Mouse (Mus musculus): ENCODE data around the gene Pate4. TPM values are rescaled to one million over a fixed set of nuclear protein-coding genes. Genes with fewer than 3 reads are reported as not detected.

Gene Pate4
- total RNA-seq, 2 experiments from 2014 or later, result not detected

Other genes with a start within 250 kb of the Pate4 start
- 10 to 100 TPM; 30.0 to 33.3 TPM for gene Cdon, start 190.8 kb downstream of the Pate4 start, total RNA-seq (2021)
- gene Gm1113, start 93.7 kb downstream of the Pate4 start, total RNA-seq (2021), result not detected
- under 1 TPM; 0.05 to 0.07 TPM for gene Ddx25, start 53.4 kb downstream of the Pate4 start, total RNA-seq (2021)
- gene Pus3, start 53.3 kb downstream of the Pate4 start, total RNA-seq (2021), result 1 to 10 TPM; 8.9 to 9.3 TPM
- gene Pate2, start 41.7 kb downstream of the Pate4 start, total RNA-seq (2021), result under 1 TPM; 0.14 to 0.32 TPM
- gene Hyls1, start 41.5 kb downstream of the Pate4 start, total RNA-seq (2021), result 1 to 10 TPM; 7.1 to 7.6 TPM
- gene Pate3, start 36.3 kb upstream of the Pate4 start, total RNA-seq (2021), result not detected
- not detected for gene Pate1, start 75.4 kb upstream of the Pate4 start, total RNA-seq (2021)
- not detected for gene Gm17677, start 129.1 kb upstream of the Pate4 start, total RNA-seq (2021)
- not detected for gene Gm17727, start 166.2 kb upstream of the Pate4 start, total RNA-seq (2021)
- not detected for gene Gm27235, start 178.2 kb upstream of the Pate4 start, total RNA-seq (2021)
- not detected for gene D730048I06Rik, start 178.2 kb upstream of the Pate4 start, total RNA-seq (2021)
- not detected for gene 9230110F15Rik, start 232.2 kb upstream of the Pate4 start, total RNA-seq (2021)

All from heart, postnatal 4 days (tissue).